Mouse (Mus musculus): Measurements from ENCODE around the gene B3gnt6. TPM values are rescaled to one million over a fixed set of nuclear protein-coding genes. Genes with fewer than 3 reads are reported as not detected.

B3gnt6 gene
- polyA plus RNA-seq, 1 experiment = 0.40 TPM

GRCm38 (mm10) chr7:98164999-98165528 lies 34.2 kb downstream of the B3gnt6 start:
- no peak for TF ChIP-seq POLR2A (IDR thresholded peaks at IDR 0.05; ENCODE audit: extremely low read depth, insufficient read depth, low read length)
- no peak for TF ChIP-seq CTCF (IDR thresholded peaks at IDR 0.05; ENCODE audit: extremely low read depth, insufficient read depth, low read length)
- H3K4me3 ChIP-seq (ENCODE audit: insufficient read depth, low read length) = no peak overlapping the region
- H3K4me1 ChIP-seq (ENCODE audit: control insufficient read depth, insufficient read depth, low read length) = peaks cover 2% of the 10 kb centered on the region
- no peak overlapping the region for H3K27ac ChIP-seq (ENCODE audit: insufficient read depth, low read length)

DNA sequence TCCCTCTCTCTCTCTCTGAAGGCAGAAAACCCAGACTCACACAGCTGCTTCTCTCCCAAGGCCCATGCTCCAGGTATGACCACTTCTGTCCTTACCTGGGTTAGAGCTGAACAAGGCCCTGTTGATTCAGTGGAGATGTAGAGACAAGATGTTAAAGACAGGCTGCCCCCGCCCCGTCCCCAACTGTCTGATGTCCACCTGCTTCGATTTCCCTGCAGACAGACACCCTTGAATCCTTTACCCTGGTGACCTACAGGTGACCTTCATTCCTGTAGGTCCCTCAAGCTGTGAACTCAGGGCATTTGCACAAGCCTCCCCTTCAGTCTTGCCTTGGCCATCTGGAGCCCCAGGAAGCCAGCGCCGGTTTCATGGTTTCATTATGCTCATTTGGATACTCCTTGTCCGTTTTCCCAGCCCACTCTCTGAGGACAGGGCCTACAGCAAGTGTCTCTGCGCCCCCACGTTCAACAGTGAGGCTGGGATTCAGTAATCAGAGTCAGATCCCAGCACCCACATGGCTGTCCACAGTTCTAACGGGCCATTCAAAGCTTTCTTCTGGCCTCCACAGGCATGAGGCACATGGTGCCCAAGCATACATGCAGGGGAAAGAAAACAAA lies 34.8 kb downstream of the B3gnt6 start:
- no peak overlapping the region for H3K27ac ChIP-seq (ENCODE audit: insufficient read depth, low read length)
- peaks cover 2% of the 10 kb centered on the region for H3K4me1 ChIP-seq (ENCODE audit: control insufficient read depth, insufficient read depth, low read length)
- no peak for TF ChIP-seq POLR2A (IDR thresholded peaks at IDR 0.05; ENCODE audit: extremely low read depth, insufficient read depth, low read length)
- TF ChIP-seq CTCF (IDR thresholded peaks at IDR 0.05; ENCODE audit: extremely low read depth, insufficient read depth, low read length) = no peak
- H3K4me3 ChIP-seq (ENCODE audit: insufficient read depth, low read length) = no peak overlapping the region

GRCm38 (mm10) chr7:98163700-98164099 lies 35.6 kb downstream of the B3gnt6 start:
- H3K4me3 ChIP-seq (ENCODE audit: insufficient read depth, low read length) = no peak overlapping the region
- H3K4me1 ChIP-seq (ENCODE audit: control insufficient read depth, insufficient read depth, low read length) = peaks cover 2% of the 10 kb centered on the region
- H3K27ac ChIP-seq (ENCODE audit: insufficient read depth, low read length) = no peak overlapping the region
- TF ChIP-seq CTCF (IDR thresholded peaks at IDR 0.05; ENCODE audit: extremely low read depth, insufficient read depth, low read length) (no peak), POLR2A (IDR thresholded peaks at IDR 0.05; ENCODE audit: extremely low read depth, insufficient read depth, low read length) (no peak)

GRCm38 (mm10) chr7:98162239-98162638 lies 37.0 kb downstream of the B3gnt6 start:
- Histone ChIP-seq H3K4me1 (ENCODE audit: control insufficient read depth, insufficient read depth, low read length) (peaks cover 2% of the 10 kb centered on the region), H3K27ac (ENCODE audit: insufficient read depth, low read length) (no peak overlapping the region), H3K4me3 (ENCODE audit: insufficient read depth, low read length) (no peak overlapping the region)
- TF ChIP-seq POLR2A (IDR thresholded peaks at IDR 0.05; ENCODE audit: extremely low read depth, insufficient read depth, low read length) = no peak
- TF ChIP-seq CTCF (IDR thresholded peaks at IDR 0.05; ENCODE audit: extremely low read depth, insufficient read depth, low read length) = no peak

- H3K27ac ChIP-seq (ENCODE audit: insufficient read depth, low read length) = no peak overlapping the region
- H3K4me1 ChIP-seq (ENCODE audit: control insufficient read depth, insufficient read depth, low read length) = no peaks in the 10 kb centered on the region; the same call in 1 of the 2 replicates
- TF ChIP-seq POLR2A (IDR thresholded peaks at IDR 0.05; ENCODE audit: extremely low read depth, insufficient read depth, low read length) (no peak), CTCF (IDR thresholded peaks at IDR 0.05; ENCODE audit: extremely low read depth, insufficient read depth, low read length) (no peak)
- no peak overlapping the region for H3K4me3 ChIP-seq (ENCODE audit: insufficient read depth, low read length)
These were observed 39.1 kb downstream of the B3gnt6 start for GRCm38 (mm10) chr7:98160041-98160740.

DNA sequence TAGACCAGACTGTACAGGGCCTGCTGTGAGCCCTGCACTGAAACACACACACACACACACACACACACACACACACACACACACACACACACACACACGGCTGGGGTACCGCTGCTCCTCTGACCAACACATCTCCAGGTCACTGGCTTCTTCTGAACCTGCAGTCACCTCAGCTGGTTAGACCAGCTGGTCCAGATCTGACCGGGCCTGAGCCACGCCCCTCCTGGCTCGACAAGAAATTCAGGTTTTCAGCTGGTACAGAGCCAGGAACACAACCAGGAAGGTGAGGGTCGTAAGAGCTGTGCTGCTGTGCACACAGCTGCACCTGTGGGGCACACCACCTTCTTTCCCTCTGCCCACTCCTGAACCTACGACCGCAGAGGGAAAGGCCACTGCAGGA lies 40.8 kb downstream of the B3gnt6 start:
- Histone ChIP-seq H3K4me3 (ENCODE audit: insufficient read depth, low read length) (no peak overlapping the region), H3K4me1 (ENCODE audit: control insufficient read depth, insufficient read depth, low read length) (no peaks in the 10 kb centered on the region), H3K27ac (ENCODE audit: insufficient read depth, low read length) (no peak overlapping the region)
- no peak for TF ChIP-seq POLR2A (IDR thresholded peaks at IDR 0.05; ENCODE audit: extremely low read depth, insufficient read depth, low read length)
- no peak for TF ChIP-seq CTCF (IDR thresholded peaks at IDR 0.05; ENCODE audit: extremely low read depth, insufficient read depth, low read length)

- Histone ChIP-seq H3K4me1 (ENCODE audit: control insufficient read depth, insufficient read depth, low read length) (no peaks in the 10 kb centered on the region), H3K27ac (ENCODE audit: insufficient read depth, low read length) (no peak overlapping the region), H3K4me3 (ENCODE audit: insufficient read depth, low read length) (no peak overlapping the region)
- TF ChIP-seq POLR2A (IDR thresholded peaks at IDR 0.05; ENCODE audit: extremely low read depth, insufficient read depth, low read length) (no peak), CTCF (IDR thresholded peaks at IDR 0.05; ENCODE audit: extremely low read depth, insufficient read depth, low read length) (no peak)
These were observed 41.5 kb downstream of the B3gnt6 start for GRCm38 (mm10) chr7:98157636-98158332.

GRCm38 (mm10) chr7:98156280-98156665 lies 43.0 kb downstream of the B3gnt6 start:
- no peak overlapping the region for H3K27ac ChIP-seq (ENCODE audit: insufficient read depth, low read length)
- no peaks in the 10 kb centered on the region for H3K4me1 ChIP-seq (ENCODE audit: control insufficient read depth, insufficient read depth, low read length)
- TF ChIP-seq POLR2A (IDR thresholded peaks at IDR 0.05; ENCODE audit: extremely low read depth, insufficient read depth, low read length) (no peak), CTCF (IDR thresholded peaks at IDR 0.05; ENCODE audit: extremely low read depth, insufficient read depth, low read length) (no peak)
- no peak overlapping the region for H3K4me3 ChIP-seq (ENCODE audit: insufficient read depth, low read length)

- Histone ChIP-seq H3K4me1 (ENCODE audit: control insufficient read depth, insufficient read depth, low read length) (no peaks in the 10 kb centered on the region), H3K4me3 (ENCODE audit: insufficient read depth, low read length) (no peak overlapping the region), H3K27ac (ENCODE audit: insufficient read depth, low read length) (no peak overlapping the region)
- TF ChIP-seq CTCF (IDR thresholded peaks at IDR 0.05; ENCODE audit: extremely low read depth, insufficient read depth, low read length) (peak; percentile 94), POLR2A (IDR thresholded peaks at IDR 0.05; ENCODE audit: extremely low read depth, insufficient read depth, low read length) (no peak)
These were observed 43.6 kb downstream of the B3gnt6 start for GRCm38 (mm10) chr7:98155546-98156279.
